Comparison of ENCODE assay signal across 12 mouse cellular contexts in genomic region chr19:21173896-21174483, GRCm38 (mm10).
DNase-seq lines count a peak whose midpoint lies in the region; ATAC-seq and TF ChIP-seq lines count a peak whose summit lies in the region.
"Had no signal": no experiment of that assay in that cellular context is flagged by ENCODE, and none has a peak within 500 bp of the region (broad histone marks: within the 10 kb centered on the region; RNA-seq: fewer than 3 reads in every experiment).

No protein-coding gene starts in this region.

- no peaks in the 10 kb centered on the region for H3K9me3 ChIP-seq in liver, postnatal 0 days (ENCODE audit: low read length)
- no peaks in the 10 kb centered on the region for H3K9me3 ChIP-seq in liver, embryonic 12.5 days (replicated peaks)
- H3K9me3 ChIP-seq in kidney, postnatal 0 days (replicated peaks; ENCODE audit: low read length) = no peaks in the 10 kb centered on the region
- H3K9me3 ChIP-seq: limb, embryonic 15.5 days had no signal

- DNase-seq in liver, postnatal 0 days = no peak
- peak; percentile 30 for DNase-seq in adrenal gland, postnatal 25 days
- peak; percentile 54 for DNase-seq in kidney, postnatal 0 days (ENCODE audit: low spot score)
- peak; percentile 63 for DNase-seq in thymus, postnatal 0 days (ENCODE audit: low spot score)
- DNase-seq in urinary bladder, adult 18-20 months (ENCODE audit: low spot score in 2 of 2) = no peak
- DNase-seq in cerebellum, adult 9-11 months = no peak
- no peak for DNase-seq in lung, adult 18-20 months
- DNase-seq: cerebellum, postnatal 36 days; gastrocnemius, adult 2 months; heart, postnatal 10 days had no signal

- ATAC-seq in liver, postnatal 0 days = 0 out of 2 replicates have a peak, but pooled peaks have one; percentile 23
- no peak for ATAC-seq in liver, embryonic 12.5 days
- ATAC-seq in kidney, postnatal 0 days (replicated peaks; ENCODE audit: low FRiP score, low read depth) = no peak

- H3K36me3 ChIP-seq in liver, postnatal 0 days (replicated peaks; ENCODE audit: insufficient read depth, low read length) = no peaks in the 10 kb centered on the region
- no peaks in the 10 kb centered on the region for H3K36me3 ChIP-seq in liver, embryonic 12.5 days
- no peaks in the 10 kb centered on the region for H3K36me3 ChIP-seq in kidney, postnatal 0 days (ENCODE audit: insufficient read depth, low read length)
- H3K36me3 ChIP-seq: limb, embryonic 15.5 days had no signal

- TF ChIP-seq EP300 in liver, postnatal 0 days (IDR thresholded peaks at IDR 0.05; ENCODE audit: low read depth) = no peak

- H3K4me3 ChIP-seq in liver, postnatal 0 days (ENCODE audit: low read depth, low read length) = no peak overlapping the region
- H3K4me3 ChIP-seq in liver, embryonic 12.5 days = no peak overlapping the region
- H3K4me3 ChIP-seq in kidney, postnatal 0 days (replicated peaks; ENCODE audit: low read depth, low read length) = no peak overlapping the region
- H3K4me3 ChIP-seq: gastrocnemius, adult 2 months; limb, embryonic 15.5 days had no signal

- WGBS in liver, postnatal 0 days (ENCODE audit: insufficient replicate concordance) = 26% methylated on average over 5 of the region's 5 CpGs
- 28% methylated on average over 5 of the region's 5 CpGs for WGBS in liver, embryonic 12.5 days (ENCODE audit: insufficient replicate concordance)
- 28% methylated on average over 5 of the region's 5 CpGs for WGBS in kidney, postnatal 0 days

- H3K9ac ChIP-seq in liver, postnatal 0 days (replicated peaks) = no peak overlapping the region
- no peak overlapping the region for H3K9ac ChIP-seq in liver, embryonic 12.5 days
- H3K9ac ChIP-seq in kidney, postnatal 0 days (ENCODE audit: low read depth, low read length) = no peak overlapping the region
- H3K9ac ChIP-seq: limb, embryonic 15.5 days had no signal

- no peaks in the 10 kb centered on the region for H3K27me3 ChIP-seq in liver, postnatal 0 days (ENCODE audit: insufficient read depth, low read length)
- H3K27me3 ChIP-seq in liver, embryonic 12.5 days (replicated peaks) = no peaks in the 10 kb centered on the region
- no peaks in the 10 kb centered on the region for H3K27me3 ChIP-seq in kidney, postnatal 0 days (ENCODE audit: insufficient read depth, low read length)
- H3K27me3 ChIP-seq: limb, embryonic 15.5 days had no signal

- no peak for TF ChIP-seq CTCF in liver, postnatal 0 days (IDR thresholded peaks at IDR 0.05; ENCODE audit: low read depth)
- no peak for TF ChIP-seq CTCF in kidney, postnatal 0 days (IDR thresholded peaks at IDR 0.05; ENCODE audit: low read depth)

- H3K4me2 ChIP-seq in liver, postnatal 0 days (ENCODE audit: low read depth, low read length) = no peak overlapping the region
- H3K4me2 ChIP-seq in liver, embryonic 12.5 days = no peak overlapping the region
- no peak overlapping the region for H3K4me2 ChIP-seq in kidney, postnatal 0 days (ENCODE audit: low read length)
- H3K4me2 ChIP-seq: limb, embryonic 15.5 days had no signal

- peak overlapping the region; percentile 31; the same call in 1 of the 2 replicates for H3K27ac ChIP-seq in liver, postnatal 0 days (ENCODE audit: low read depth)
- no peak overlapping the region for H3K27ac ChIP-seq in liver, embryonic 12.5 days
- H3K27ac ChIP-seq in kidney, postnatal 0 days = peak overlapping the region; percentile 37
- H3K27ac ChIP-seq: gastrocnemius, adult 2 months had no signal

- peaks cover 13% of the 10 kb centered on the region for H3K4me1 ChIP-seq in liver, postnatal 0 days (ENCODE audit: insufficient read depth)
- H3K4me1 ChIP-seq in liver, embryonic 12.5 days = 0 out of 2 replicates have a peak, but pooled peaks cover 6% of the 10 kb centered on the region
- peaks cover 13% of the 10 kb centered on the region for H3K4me1 ChIP-seq in kidney, postnatal 0 days (replicated peaks; ENCODE audit: insufficient read depth, low read length)
- H3K4me1 ChIP-seq: limb, embryonic 15.5 days had no signal

Comparison
In these comparisons a context has a peak if more than half of its experiments do, and no peak if none do; other contexts are left out.
1. DNase-seq: peak in adrenal gland, postnatal 25 days (single experiment), kidney, postnatal 0 days (single experiment) and thymus, postnatal 0 days (single experiment); none in liver, postnatal 0 days (single experiment), urinary bladder, adult 18-20 months (0 of 2), cerebellum, adult 9-11 months (single experiment) and lung, adult 18-20 months (0 of 2).